In the genomic region with DNA sequence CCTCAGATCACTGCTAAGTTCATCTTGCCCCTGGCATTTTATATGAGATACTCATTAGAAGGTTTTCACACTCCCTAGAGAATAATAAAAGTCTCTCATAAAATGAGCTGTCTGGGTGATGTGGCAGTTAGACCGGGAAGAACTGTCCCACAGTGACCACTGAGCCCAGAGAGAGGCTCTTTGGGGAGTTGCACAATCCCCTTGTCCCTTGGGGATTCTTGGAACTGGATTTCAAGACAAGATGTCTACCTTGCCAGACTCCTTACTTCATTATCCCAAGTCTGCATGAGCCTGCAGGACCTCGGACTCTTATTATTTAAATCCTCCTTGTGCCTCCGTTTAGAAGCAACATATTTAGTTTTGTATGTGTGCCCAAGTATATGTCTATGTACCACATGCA, we compare ENCODE assay signal across 27 mouse cellular contexts. TPM values are rescaled to one million over a fixed set of nuclear protein-coding genes. Genes with fewer than 3 reads are reported as not detected.
DNase-seq lines count a peak whose midpoint lies in the region; ATAC-seq and TF ChIP-seq lines count a peak whose summit lies in the region.
"Had no signal": no experiment of that assay in that cellular context is flagged by ENCODE, and none has a peak within 500 bp of the region (broad histone marks: within the 10 kb centered on the region; RNA-seq: fewer than 3 reads in every experiment).

No protein-coding gene starts in this region.

- H3K4me3 ChIP-seq in embryonic facial prominence, embryonic 13.5 days, result no peak overlapping the region
- no peak overlapping the region for H3K4me3 ChIP-seq in embryonic facial prominence, embryonic 10.5 days
- H3K4me3 ChIP-seq in embryonic facial prominence, embryonic 15.5 days (replicated peaks), result no peak overlapping the region
- no peak overlapping the region for H3K4me3 ChIP-seq in myocyte
- no peak overlapping the region for H3K4me3 ChIP-seq in midbrain, embryonic 13.5 days (replicated peaks)
- no peak overlapping the region for H3K4me3 ChIP-seq in hindbrain, postnatal 0 days (ENCODE audit: low read length)
- H3K4me3 ChIP-seq: erythroblast, embryonic 14.5 days; forebrain, embryonic 12.5 days; heart, adult 2 months; heart, embryonic 10.5 days; heart, embryonic 13.5 days; hindbrain, embryonic 12.5 days; hindbrain, embryonic 15.5 days; intestine, embryonic 15.5 days; kidney, embryonic 15.5 days had no signal

- no peak for ATAC-seq in embryonic facial prominence, embryonic 13.5 days (ENCODE audit: insufficient number of reproducible peaks, insufficient read depth, low FRiP score, low TSS enrichment, low read depth)
- ATAC-seq in Patski, result peak; percentile 21
- ATAC-seq in embryonic facial prominence, embryonic 15.5 days (ENCODE audit: insufficient number of reproducible peaks, low FRiP score, low TSS enrichment, low read depth), result no peak
- no peak for ATAC-seq in midbrain, embryonic 13.5 days
- no peak for ATAC-seq in hindbrain, postnatal 0 days
- ATAC-seq: forebrain, embryonic 16.5 days; intestine, embryonic 15.5 days had no signal

- H3K27me3 ChIP-seq in embryonic facial prominence, embryonic 13.5 days, result no peaks in the 10 kb centered on the region
- H3K27me3 ChIP-seq in embryonic facial prominence, embryonic 10.5 days (replicated peaks; ENCODE audit: low read depth, poor library complexity, severe bottlenecking), result no peaks in the 10 kb centered on the region
- H3K27me3 ChIP-seq in Patski, result no peaks in the 10 kb centered on the region
- H3K27me3 ChIP-seq in embryonic facial prominence, embryonic 15.5 days, result no peaks in the 10 kb centered on the region
- H3K27me3 ChIP-seq in myocyte (ENCODE audit: control insufficient read depth, insufficient read depth, insufficient read length), result no peaks in the 10 kb centered on the region
- H3K27me3 ChIP-seq in midbrain, embryonic 13.5 days, result no peaks in the 10 kb centered on the region
- no peaks in the 10 kb centered on the region for H3K27me3 ChIP-seq in hindbrain, postnatal 0 days (ENCODE audit: insufficient read depth, low read length)
- H3K27me3 ChIP-seq: forebrain, embryonic 12.5 days; heart, embryonic 13.5 days; hindbrain, embryonic 12.5 days; hindbrain, embryonic 15.5 days; intestine, embryonic 15.5 days; kidney, embryonic 15.5 days had no signal

- in situ Hi-C loops in Patski (cut with MboI; ENCODE audit: low pct_unique_long_range_greater_than_20kb), result loop anchor here (5.0 kb wide), 1 partner anchor 488 kb away; no protein-coding TSS in a partner anchor

- no peak overlapping the region for H3ac ChIP-seq in myocyte (ENCODE audit: control insufficient read depth, insufficient read length)

- CTCF ChIA-PET in Patski (lab: Charles Lee), result interaction anchor here (1.0 to 1.5 kb wide), 2 partner anchors 41 to 135 kb away, joined by 3 to 4 read pairs; no protein-coding TSS in a partner anchor

- TF ChIP-seq POLR2A in myocyte (IDR thresholded peaks at IDR 0.05; ENCODE audit: insufficient read length, low read depth), result no peak

- no peak overlapping the region for H3K4me2 ChIP-seq in embryonic facial prominence, embryonic 13.5 days
- no peak overlapping the region for H3K4me2 ChIP-seq in embryonic facial prominence, embryonic 15.5 days (replicated peaks)
- no peak overlapping the region for H3K4me2 ChIP-seq in myocyte (ENCODE audit: low read depth)
- no peak overlapping the region for H3K4me2 ChIP-seq in midbrain, embryonic 13.5 days (replicated peaks)
- no peak overlapping the region for H3K4me2 ChIP-seq in hindbrain, postnatal 0 days (ENCODE audit: low read depth, low read length)
- H3K4me2 ChIP-seq: forebrain, embryonic 12.5 days; heart, embryonic 13.5 days; hindbrain, embryonic 12.5 days; hindbrain, embryonic 15.5 days; intestine, embryonic 15.5 days; kidney, embryonic 15.5 days had no signal

- no peaks in the 10 kb centered on the region for H3K36me3 ChIP-seq in embryonic facial prominence, embryonic 13.5 days
- no peaks in the 10 kb centered on the region for H3K36me3 ChIP-seq in embryonic facial prominence, embryonic 10.5 days (replicated peaks)
- H3K36me3 ChIP-seq in embryonic facial prominence, embryonic 15.5 days, result no peaks in the 10 kb centered on the region
- no peaks in the 10 kb centered on the region for H3K36me3 ChIP-seq in myocyte (ENCODE audit: control insufficient read depth, insufficient read depth)
- no peaks in the 10 kb centered on the region for H3K36me3 ChIP-seq in midbrain, embryonic 13.5 days
- H3K36me3 ChIP-seq in hindbrain, postnatal 0 days (ENCODE audit: insufficient read depth, low read length), result no peaks in the 10 kb centered on the region
- H3K36me3 ChIP-seq: forebrain, embryonic 12.5 days; G1E; heart, embryonic 10.5 days; heart, embryonic 13.5 days; hindbrain, embryonic 12.5 days; hindbrain, embryonic 15.5 days; intestine, embryonic 15.5 days; kidney, embryonic 15.5 days had no signal

- WGBS in embryonic facial prominence, embryonic 13.5 days, result 91% methylated on average over 3 of the region's 3 CpGs
- 92% methylated on average over 3 of the region's 3 CpGs for WGBS in embryonic facial prominence, embryonic 10.5 days
- 87% methylated on average over 3 of the region's 3 CpGs for WGBS in embryonic facial prominence, embryonic 15.5 days
- 85% methylated on average over 3 of the region's 3 CpGs for WGBS in midbrain, embryonic 13.5 days
- WGBS in hindbrain, postnatal 0 days, result 91% methylated on average over 3 of the region's 3 CpGs

- POLR2A ChIA-PET in Patski (lab: Charles Lee), result no interaction called here

- DNase-seq in embryonic facial prominence, embryonic 10.5 days (ENCODE audit: low spot score), result no peak
- DNase-seq in Patski (ENCODE audit: low read depth, low spot score), result peak; percentile 22
- DNase-seq in hindbrain, postnatal 0 days (ENCODE audit: low spot score), result no peak
- no peak for DNase-seq in cerebellum, adult 9-11 months
- DNase-seq: adrenal gland, adult 2 months; cerebellum, adult 18-20 months; cerebellum, adult 9-10 months; cerebellum, postnatal 25 days; gastrocnemius, postnatal 25 days; heart, adult 2 months; heart, postnatal 14 days; kidney, adult 11 months; kidney, adult 8-10 months had no signal

- no peak for TF ChIP-seq CTCF in Patski (IDR thresholded peaks at IDR 0.05)
- no peak for TF ChIP-seq CTCF in hindbrain, postnatal 0 days (IDR thresholded peaks at IDR 0.05; ENCODE audit: low read depth)

- H3K79me2 ChIP-seq in myocyte (ENCODE audit: control insufficient read depth, insufficient read depth), result no peaks in the 10 kb centered on the region

- no peak overlapping the region for H3K9ac ChIP-seq in embryonic facial prominence, embryonic 13.5 days
- no peak overlapping the region for H3K9ac ChIP-seq in embryonic facial prominence, embryonic 15.5 days
- H3K9ac ChIP-seq in midbrain, embryonic 13.5 days (replicated peaks), result no peak overlapping the region
- H3K9ac ChIP-seq in hindbrain, postnatal 0 days (replicated peaks; ENCODE audit: low read length), result no peak overlapping the region
- H3K9ac ChIP-seq: forebrain, embryonic 12.5 days; heart, embryonic 13.5 days; hindbrain, embryonic 12.5 days; hindbrain, embryonic 15.5 days; intestine, embryonic 15.5 days; kidney, embryonic 15.5 days had no signal

- peaks cover 13% of the 10 kb centered on the region for H3K4me1 ChIP-seq in embryonic facial prominence, embryonic 13.5 days
- peaks cover 2% of the 10 kb centered on the region; the same call in 1 of the 2 replicates for H3K4me1 ChIP-seq in embryonic facial prominence, embryonic 10.5 days
- H3K4me1 ChIP-seq in embryonic facial prominence, embryonic 15.5 days, result no peaks in the 10 kb centered on the region
- H3K4me1 ChIP-seq in midbrain, embryonic 13.5 days (replicated peaks), result no peaks in the 10 kb centered on the region
- H3K4me1 ChIP-seq in hindbrain, postnatal 0 days (ENCODE audit: insufficient read depth, low read length), result no peaks in the 10 kb centered on the region
- H3K4me1 ChIP-seq: forebrain, embryonic 12.5 days; heart, embryonic 10.5 days; heart, embryonic 13.5 days; hindbrain, embryonic 12.5 days; hindbrain, embryonic 15.5 days; intestine, embryonic 15.5 days; kidney, embryonic 15.5 days had no signal

- H3K9me3 ChIP-seq in embryonic facial prominence, embryonic 13.5 days, result no peaks in the 10 kb centered on the region
- no peaks in the 10 kb centered on the region for H3K9me3 ChIP-seq in embryonic facial prominence, embryonic 10.5 days
- H3K9me3 ChIP-seq in embryonic facial prominence, embryonic 15.5 days (replicated peaks), result no peaks in the 10 kb centered on the region
- H3K9me3 ChIP-seq in midbrain, embryonic 13.5 days, result no peaks in the 10 kb centered on the region
- H3K9me3 ChIP-seq in hindbrain, postnatal 0 days (ENCODE audit: low read length), result no peaks in the 10 kb centered on the region
- H3K9me3 ChIP-seq: forebrain, embryonic 12.5 days; heart, embryonic 10.5 days; hindbrain, embryonic 15.5 days; intestine, embryonic 15.5 days; kidney, embryonic 15.5 days had no signal

- peak overlapping the region; percentile 80; the same call in 1 of the 2 replicates for H3K27ac ChIP-seq in embryonic facial prominence, embryonic 13.5 days
- H3K27ac ChIP-seq in embryonic facial prominence, embryonic 10.5 days (replicated peaks), result no peak overlapping the region
- H3K27ac ChIP-seq in embryonic facial prominence, embryonic 15.5 days (replicated peaks), result peak overlapping the region; percentile 80
- no peak overlapping the region for H3K27ac ChIP-seq in midbrain, embryonic 13.5 days
- H3K27ac ChIP-seq in hindbrain, postnatal 0 days, result no peak overlapping the region
- H3K27ac ChIP-seq: forebrain, embryonic 12.5 days; heart, adult 2 months; heart, embryonic 10.5 days; heart, embryonic 13.5 days; hindbrain, embryonic 12.5 days; hindbrain, embryonic 15.5 days; intestine, embryonic 15.5 days; kidney, embryonic 15.5 days had no signal

TF ChIP-seq in myocyte, 11 proteins besides CTCF, POLR2A, EP300 and RAD21:
- TF ChIP-seq REST (IDR thresholded peaks at IDR 0.05; ENCODE audit: insufficient read depth, insufficient read length), result no peak
- TF ChIP-seq CEBPB (IDR thresholded peaks at IDR 0.05; ENCODE audit: insufficient read depth, poor library complexity, severe bottlenecking), result peak; percentile 89

RNA-seq across cellular contexts. Expression of a gene that starts 58.6 kb away (rescaled TPM):
- polyA plus RNA-seq in embryonic facial prominence, embryonic 13.5 days (2015; fragmentation: Nextera tagmentation; extraction: Ambion mirVana), result 83.7 and 86.2 TPM in 2 replicates
- 129 and 138 TPM in 2 replicates for polyA plus RNA-seq in embryonic facial prominence, embryonic 10.5 days (2016; fragmentation: Nextera tagmentation; extraction: Ambion mirVana)
- polyA plus RNA-seq in Patski (2021), result 137 TPM
- polyA plus RNA-seq in embryonic facial prominence, embryonic 15.5 days (2015; fragmentation: Nextera tagmentation; extraction: Ambion mirVana), result 70.7 and 73.8 TPM in 2 replicates
- 75.7 TPM for polyA plus RNA-seq in myocyte (2012; fragmentation: generic; extraction: Trizol)
- polyA plus RNA-seq in midbrain, embryonic 13.5 days (2015; fragmentation: Nextera tagmentation; extraction: Ambion mirVana), result 69.8 and 70.2 TPM in 2 replicates
- 73.9 and 74.2 TPM in 2 replicates for total RNA-seq in hindbrain, postnatal 0 days (2014; rRNA removed)
- polyA plus RNA-seq in hindbrain, postnatal 0 days (2015; fragmentation: Nextera tagmentation; extraction: Ambion mirVana), result 44.4 and 45.4 TPM in 2 replicates

Comparison
In these comparisons a context has a peak if more than half of its experiments do, and no peak if none do; other contexts are left out.
1. H3K27ac ChIP-seq: peak in embryonic facial prominence, embryonic 13.5 days (single experiment) and embryonic facial prominence, embryonic 15.5 days (single experiment); none in embryonic facial prominence, embryonic 10.5 days (single experiment), midbrain, embryonic 13.5 days (single experiment) and hindbrain, postnatal 0 days (single experiment).